Mouse (Mus musculus): ENCODE results near the gene Gm20431. TPM values are rescaled to one million over a fixed set of nuclear protein-coding genes. Genes with fewer than 3 reads are reported as not detected.

Gm20431 gene
- total RNA-seq, 2 experiments from 2014 or later, result 47.2 to 47.5 TPM

- intact Hi-C loops (cut with DNase I), result no loop called here
- no peak for DNase-seq (ENCODE audit: extremely low spot score in 1 of 2, low spot score in 2 of 2)
Measured at GRCm38 (mm10) chr2:167671101-167671633, 9.9 kb upstream of the Gm20431 start.

- DNase-seq (ENCODE audit: extremely low spot score in 1 of 2, low spot score in 2 of 2), result no peak
Measured at GRCm38 (mm10) chr2:167669398-167669797, 8.1 kb upstream of the Gm20431 start.

GRCm38 (mm10) chr2:167668426-167668825, 7.1 kb upstream of the Gm20431 start:
- intact Hi-C loops (cut with DNase I), result no loop called here
- no peak for DNase-seq (ENCODE audit: extremely low spot score in 1 of 2, low spot score in 2 of 2)

More at GRCm38 (mm10) chr2:167669398-167669797, 8.1 kb upstream of the Gm20431 start:
- intact Hi-C loops (cut with DNase I), result no loop called here

GRCm38 (mm10) chr2:167665972-167666713, 4.8 kb upstream of the Gm20431 start:
- no peak for DNase-seq (ENCODE audit: extremely low spot score in 1 of 2, low spot score in 2 of 2)
- intact Hi-C loops (cut with DNase I), result no loop called here

- intact Hi-C loops (cut with DNase I), result no loop called here
Measured at GRCm38 (mm10) chr2:167662713-167663112, 1.4 kb upstream of the Gm20431 start.

GRCm38 (mm10) chr2:167660611-167660971, 705 bp downstream of the Gm20431 start:
- no peak for DNase-seq (ENCODE audit: extremely low spot score in 1 of 2, low spot score in 2 of 2)
- intact Hi-C loops (cut with DNase I), result no loop called here

More at GRCm38 (mm10) chr2:167662713-167663112, 1.4 kb upstream of the Gm20431 start:
- DNase-seq (ENCODE audit: extremely low spot score in 1 of 2, low spot score in 2 of 2), result no peak

- DNase-seq (ENCODE audit: extremely low spot score in 1 of 2, low spot score in 2 of 2), result peak in 1 of 2 experiments; percentile 72
- intact Hi-C loops (cut with DNase I), result no loop called here
Measured at GRCm38 (mm10) chr2:167659847-167660610, 1.3 kb downstream of the Gm20431 start.

GRCm38 (mm10) chr2:167659177-167659846, 2.0 kb downstream of the Gm20431 start:
- intact Hi-C loops (cut with DNase I), result no loop called here
- no peak for DNase-seq (ENCODE audit: extremely low spot score in 1 of 2, low spot score in 2 of 2)

GRCm38 (mm10) chr2:167658712-167659111, 2.6 kb downstream of the Gm20431 start:
- intact Hi-C loops (cut with DNase I), result no loop called here
- DNase-seq (ENCODE audit: extremely low spot score in 1 of 2, low spot score in 2 of 2), result no peak

- no peak for DNase-seq (ENCODE audit: extremely low spot score in 1 of 2, low spot score in 2 of 2)
- intact Hi-C loops (cut with DNase I), result no loop called here
Measured at GRCm38 (mm10) chr2:167657973-167658372, 3.3 kb downstream of the Gm20431 start.

- peak in 1 of 2 experiments; percentile 77 for DNase-seq (ENCODE audit: extremely low spot score in 1 of 2, low spot score in 2 of 2)
- intact Hi-C loops (cut with DNase I), result no loop called here
Measured at GRCm38 (mm10) chr2:167656629-167657478, 4.4 kb downstream of the Gm20431 start.

GRCm38 (mm10) chr2:167654911-167655600, 6.2 kb downstream of the Gm20431 start:
- DNase-seq (ENCODE audit: extremely low spot score in 1 of 2, low spot score in 2 of 2), result no peak
- intact Hi-C loops (cut with DNase I), result no loop called here

GRCm38 (mm10) chr2:167652694-167653093, 8.6 kb downstream of the Gm20431 start:
- intact Hi-C loops (cut with DNase I), result no loop called here
- no peak for DNase-seq (ENCODE audit: extremely low spot score in 1 of 2, low spot score in 2 of 2)

- no peak for DNase-seq (ENCODE audit: extremely low spot score in 1 of 2, low spot score in 2 of 2)
Measured at GRCm38 (mm10) chr2:167651622-167652021, 9.7 kb downstream of the Gm20431 start.

GRCm38 (mm10) chr2:167649290-167650032, 11.8 kb downstream of the Gm20431 start:
- intact Hi-C loops (cut with DNase I), result no loop called here
- DNase-seq (ENCODE audit: extremely low spot score in 1 of 2, low spot score in 2 of 2), result no peak

More at GRCm38 (mm10) chr2:167651622-167652021, 9.7 kb downstream of the Gm20431 start:
- intact Hi-C loops (cut with DNase I), result no loop called here

GRCm38 (mm10) chr2:167646411-167646810, 14.9 kb downstream of the Gm20431 start:
- DNase-seq (ENCODE audit: extremely low spot score in 1 of 2, low spot score in 2 of 2), result peak in 1 of 2 experiments; percentile 32
- intact Hi-C loops (cut with DNase I), result no loop called here

All from left cerebral cortex, postnatal 10 days (tissue).